Mouse (Mus musculus): ENCODE data around the gene Smn1. TPM values are rescaled to one million over a fixed set of nuclear protein-coding genes. Genes with fewer than 3 reads are reported as not detected.
"Not testable (repeated sequence)": the region's sequence is repeated elsewhere in the genome, so short reads cannot be mapped to it uniquely, and the experiment has no call there.

Smn1 gene
- polyA plus RNA-seq, 1 experiment from 2014 or later: 44.8 TPM

GRCm38 (mm10) chr13:100112218-100112972, 12.3 kb upstream of the Smn1 start:
- H3K27me3 ChIP-seq (ENCODE audit: insufficient read depth, low read length): no peaks in the 10 kb centered on the region
- no peak overlapping the region for H3K9ac ChIP-seq (ENCODE audit: low read depth, low read length)
- H3K4me2 ChIP-seq (ENCODE audit: low read length): no peak overlapping the region
- H3K9me3 ChIP-seq (replicated peaks; ENCODE audit: low read length): no peaks in the 10 kb centered on the region
- ATAC-seq (replicated peaks; ENCODE audit: low FRiP score, low read depth) (no peak), DNase-seq (ENCODE audit: low spot score) (peak; percentile 53)
- 45% methylated on average over 5 of the region's 5 CpGs for WGBS
- 0 out of 2 replicates have a peak, but pooled peaks cover 8% of the 10 kb centered on the region for H3K4me1 ChIP-seq (replicated peaks; ENCODE audit: insufficient read depth, low read length)
- TF ChIP-seq CTCF (IDR thresholded peaks at IDR 0.05; ENCODE audit: low read depth): peak; percentile 76
- H3K4me3 ChIP-seq (replicated peaks; ENCODE audit: low read depth, low read length): no peak overlapping the region
- H3K27ac ChIP-seq: no peak overlapping the region
- H3K36me3 ChIP-seq (ENCODE audit: insufficient read depth, low read length): peaks cover 3% of the 10 kb centered on the region; the same call in 1 of the 2 replicates

GRCm38 (mm10) chr13:100123970-100124369, 682 bp upstream of the Smn1 start:
- peak overlapping the region; percentile 87; the same call in 1 of the 2 replicates for H3K9ac ChIP-seq (ENCODE audit: low read depth, low read length)
- H3K27ac ChIP-seq: no peak overlapping the region
- H3K4me3 ChIP-seq (replicated peaks; ENCODE audit: low read depth, low read length): peak overlapping the region; percentile 96
- 82% methylated on average over 3 of the region's 3 CpGs for WGBS
- H3K4me2 ChIP-seq (ENCODE audit: low read length): peak overlapping the region; percentile 73
- ATAC-seq (replicated peaks; ENCODE audit: low FRiP score, low read depth): no peak
- TF ChIP-seq CTCF (IDR thresholded peaks at IDR 0.05; ENCODE audit: low read depth): no peak
- H3K27me3 ChIP-seq (ENCODE audit: insufficient read depth, low read length): no peaks in the 10 kb centered on the region
- no peaks in the 10 kb centered on the region for H3K9me3 ChIP-seq (replicated peaks; ENCODE audit: low read length)
- no peak for DNase-seq (ENCODE audit: low spot score)
- peaks cover 10% of the 10 kb centered on the region for H3K4me1 ChIP-seq (replicated peaks; ENCODE audit: insufficient read depth, low read length)
- H3K36me3 ChIP-seq (ENCODE audit: insufficient read depth, low read length): peaks cover 12% of the 10 kb centered on the region

GRCm38 (mm10) chr13:100125258-100125643, 599 bp downstream of the Smn1 start:
- peaks cover 10% of the 10 kb centered on the region for H3K4me1 ChIP-seq (replicated peaks; ENCODE audit: insufficient read depth, low read length)
- no peaks in the 10 kb centered on the region for H3K9me3 ChIP-seq (replicated peaks; ENCODE audit: low read length)
- H3K36me3 ChIP-seq (ENCODE audit: insufficient read depth, low read length): peaks cover 15% of the 10 kb centered on the region
- 2% methylated on average over 10 of the region's 10 CpGs for WGBS
- TF ChIP-seq CTCF (IDR thresholded peaks at IDR 0.05; ENCODE audit: low read depth): no peak
- no peaks in the 10 kb centered on the region for H3K27me3 ChIP-seq (ENCODE audit: insufficient read depth, low read length)
- H3K9ac ChIP-seq (ENCODE audit: low read depth, low read length): peak overlapping the region; percentile 87
- H3K4me3 ChIP-seq (replicated peaks; ENCODE audit: low read depth, low read length): peak overlapping the region; percentile 96
- H3K4me2 ChIP-seq (ENCODE audit: low read length): peak overlapping the region; percentile 73
- DNase-seq (ENCODE audit: low spot score) (no peak), ATAC-seq (replicated peaks; ENCODE audit: low FRiP score, low read depth) (peak; percentile 59)
- no peak overlapping the region for H3K27ac ChIP-seq

GRCm38 (mm10) chr13:100141646-100142314, 17.1 kb downstream of the Smn1 start:
- H3K27ac ChIP-seq: no peak overlapping the region
- no peak for TF ChIP-seq CTCF (IDR thresholded peaks at IDR 0.05; ENCODE audit: low read depth)
- no peak overlapping the region for H3K9ac ChIP-seq (ENCODE audit: low read depth, low read length)
- no peak overlapping the region for H3K4me2 ChIP-seq (ENCODE audit: low read length)
- no peaks in the 10 kb centered on the region for H3K27me3 ChIP-seq (ENCODE audit: insufficient read depth, low read length)
- no peaks in the 10 kb centered on the region for H3K9me3 ChIP-seq (replicated peaks; ENCODE audit: low read length)
- no peaks in the 10 kb centered on the region for H3K4me1 ChIP-seq (replicated peaks; ENCODE audit: insufficient read depth, low read length)
- 77% methylated on average over 8 of the region's 8 CpGs for WGBS
- peaks cover 14% of the 10 kb centered on the region for H3K36me3 ChIP-seq (ENCODE audit: insufficient read depth, low read length)
- ATAC-seq (replicated peaks; ENCODE audit: low FRiP score, low read depth) (no peak), DNase-seq (ENCODE audit: low spot score) (no peak)
- H3K4me3 ChIP-seq (replicated peaks; ENCODE audit: low read depth, low read length): no peak overlapping the region

GRCm38 (mm10) chr13:100152659-100153058, 28.0 kb downstream of the Smn1 start:
- Histone ChIP-seq H3K4me2 (ENCODE audit: low read length) (no peak overlapping the region), H3K9ac (ENCODE audit: low read depth, low read length) (no peak overlapping the region), H3K4me1 (replicated peaks; ENCODE audit: insufficient read depth, low read length) (no peaks in the 10 kb centered on the region), H3K9me3 (replicated peaks; ENCODE audit: low read length) (no peaks in the 10 kb centered on the region), H3K27ac (no peak overlapping the region), H3K4me3 (replicated peaks; ENCODE audit: low read depth, low read length) (no peak overlapping the region), H3K36me3 (ENCODE audit: insufficient read depth, low read length) (no peaks in the 10 kb centered on the region), H3K27me3 (ENCODE audit: insufficient read depth, low read length) (no peaks in the 10 kb centered on the region)
- 67% methylated on average over 1 of the region's 1 CpGs for WGBS
- ATAC-seq (replicated peaks; ENCODE audit: low FRiP score, low read depth) (no peak), DNase-seq (ENCODE audit: low spot score) (no peak)
- TF ChIP-seq CTCF (IDR thresholded peaks at IDR 0.05; ENCODE audit: low read depth): no peak

GRCm38 (mm10) chr13:100156624-100157023, 32.0 kb downstream of the Smn1 start:
- no peaks in the 10 kb centered on the region for H3K36me3 ChIP-seq (ENCODE audit: insufficient read depth, low read length)
- no peak for DNase-seq (ENCODE audit: low spot score)
- no peak overlapping the region for H3K9ac ChIP-seq (ENCODE audit: low read depth, low read length)
- no peak for ATAC-seq (replicated peaks; ENCODE audit: low FRiP score, low read depth)
- TF ChIP-seq CTCF (IDR thresholded peaks at IDR 0.05; ENCODE audit: low read depth): no peak
- WGBS: 93% methylated on average over 3 of the region's 3 CpGs
- no peaks in the 10 kb centered on the region for H3K9me3 ChIP-seq (replicated peaks; ENCODE audit: low read length)
- no peak overlapping the region for H3K4me2 ChIP-seq (ENCODE audit: low read length)
- H3K27ac ChIP-seq: no peak overlapping the region
- H3K4me1 ChIP-seq (replicated peaks; ENCODE audit: insufficient read depth, low read length): no peaks in the 10 kb centered on the region
- no peaks in the 10 kb centered on the region for H3K27me3 ChIP-seq (ENCODE audit: insufficient read depth, low read length)
- no peak overlapping the region for H3K4me3 ChIP-seq (replicated peaks; ENCODE audit: low read depth, low read length)

- H3K36me3 ChIP-seq (ENCODE audit: insufficient read depth, low read length); H3K9me3 ChIP-seq (replicated peaks; ENCODE audit: low read length); DNase-seq (ENCODE audit: low spot score); H3K4me3 ChIP-seq (replicated peaks; ENCODE audit: low read depth, low read length); H3K4me1 ChIP-seq (replicated peaks; ENCODE audit: insufficient read depth, low read length); H3K4me2 ChIP-seq (ENCODE audit: low read length); H3K27ac ChIP-seq; H3K27me3 ChIP-seq (ENCODE audit: insufficient read depth, low read length); ATAC-seq (replicated peaks; ENCODE audit: low FRiP score, low read depth); H3K9ac ChIP-seq (ENCODE audit: low read depth, low read length): not testable (repeated sequence)
- 82% methylated on average over 11 of the region's 11 CpGs for WGBS
These were observed 36.7 kb downstream of the Smn1 start for GRCm38 (mm10) chr13:100161171-100161870.

- not testable (repeated sequence) for H3K27me3 ChIP-seq (ENCODE audit: insufficient read depth, low read length); H3K27ac ChIP-seq; DNase-seq (ENCODE audit: low spot score); H3K9me3 ChIP-seq (replicated peaks; ENCODE audit: low read length); H3K4me3 ChIP-seq (replicated peaks; ENCODE audit: low read depth, low read length); H3K36me3 ChIP-seq (ENCODE audit: insufficient read depth, low read length); H3K4me1 ChIP-seq (replicated peaks; ENCODE audit: insufficient read depth, low read length); H3K9ac ChIP-seq (ENCODE audit: low read depth, low read length); ATAC-seq (replicated peaks; ENCODE audit: low FRiP score, low read depth); H3K4me2 ChIP-seq (ENCODE audit: low read length)
These were observed 37.8 kb downstream of the Smn1 start for GRCm38 (mm10) chr13:100162467-100162866.

All from kidney, postnatal 0 days (tissue).